Mouse (Mus musculus) small intestine, adult 2 months (tissue): ENCODE measurements around the gene Oca2.

Experiments used
- CTCF ChIP-seq: fragments of 200-500 bp; IDR thresholded peaks from 2 replicates; pipeline ENCODE4 v1.5.1; 2012; ENCODE audit warnings: low read depth, mild to moderate bottlenecking, control low read depth, inconsistent platforms, low read length, moderate library complexity, mixed read lengths; ENCODE audit not compliant: insufficient replicate concordance, insufficient read length; ENCODE audit errors: extremely low read depth
- POLR2A ChIP-seq: fragments of 200-500 bp; IDR thresholded peaks from 2 replicates; pipeline ENCODE4 v1.6.1; 2012; ENCODE audit warnings: low read depth, mild to moderate bottlenecking, control low read depth, inconsistent platforms, low read length, moderate library complexity

- TF ChIP-seq CTCF (no peak), POLR2A (no peak)
Measured at GRCm38 (mm10) chr7:56257875-56258441, 18.4 kb downstream of the Oca2 start.
